Mouse (Mus musculus) MEL (cell line): ENCODE data around the gene Tjp2. TPM values are rescaled to one million over a fixed set of nuclear protein-coding genes. Genes with fewer than 3 reads are reported as not detected.

Experiments
- DNase-seq: peaks from one replicate; pipeline ENCODE4 v3.0.0; 2011; ENCODE audit warnings: low read depth, low spot score
- H3K27ac ChIP-seq: 2 replicates; pipeline ENCODE4 v1.5.1; 2012; ENCODE audit warnings: low read depth, mild to moderate bottlenecking, control low read depth, low read length, moderate library complexity; ENCODE audit not compliant: control insufficient read depth
- H3K27me3 ChIP-seq, 2 experiments: fragments of 150-350 bp in 1 of 2; sonication (generic) in 1 of 2; 2 replicates each; pipeline ENCODE4 v1.6.1; 2012; ENCODE audit warnings: low read length in 2 of 2, mild to moderate bottlenecking in 2 of 2, improper control_type of control experiment in 1 of 2, moderate library complexity in 1 of 2; ENCODE audit not compliant: insufficient read depth in 2 of 2, control insufficient read depth in 1 of 2
- H3K36me3 ChIP-seq, 2 experiments: 2 replicates each; pipeline ENCODE4 v1.6.1; 2012 to 2014; ENCODE audit warnings: low read length in 2 of 2, improper control_type of control experiment in 1 of 2, inconsistent platforms in 1 of 2, mild to moderate bottlenecking in 1 of 2; ENCODE audit not compliant: insufficient read depth in 2 of 2, control insufficient read depth in 1 of 2
- H3K4me1 ChIP-seq, 2 experiments: fragments of 150-350 bp in 1 of 2; sonication (generic) in 1 of 2; 2 replicates each; pipeline ENCODE4 v1.6.1; 2012; ENCODE audit warnings: low read length in 2 of 2, improper control_type of control experiment in 1 of 2, mild to moderate bottlenecking in 1 of 2; ENCODE audit not compliant: insufficient read depth in 2 of 2, control insufficient read depth in 1 of 2
- H3K4me3 ChIP-seq, 2 experiments: fragments of 150-350 bp in 1 of 2; sonication (generic) in 1 of 2; 2 replicates each; pipeline ENCODE4 v1.5.1; 2012; ENCODE audit warnings: low read depth in 2 of 2, low read length in 2 of 2, mild to moderate bottlenecking in 2 of 2, moderate library complexity in 2 of 2, control low read depth in 1 of 2, improper control_type of control experiment in 1 of 2; ENCODE audit not compliant: control insufficient read depth in 1 of 2, insufficient read depth in 1 of 2
- H3K79me2 ChIP-seq: 2 replicates; pipeline ENCODE4 v1.6.1; 2012; ENCODE audit warnings: mild to moderate bottlenecking, low read length, moderate library complexity; ENCODE audit not compliant: control insufficient read depth, poor library complexity, insufficient read depth
- H3K9ac ChIP-seq: 2 replicates; pipeline ENCODE4 v1.6.1; 2012; ENCODE audit warnings: low read depth, mild to moderate bottlenecking, control low read depth, low read length, moderate library complexity; ENCODE audit not compliant: control insufficient read depth, poor library complexity, severe bottlenecking
- H3K9me3 ChIP-seq: fragments of 150-350 bp; sonication (generic); replicated peaks from 2 replicates; pipeline ENCODE4 v1.6.1; 2012; ENCODE audit warnings: mild to moderate bottlenecking, low read length, improper control_type of control experiment, moderate library complexity; ENCODE audit not compliant: insufficient read depth
- CTCF ChIP-seq, 3 experiments: IDR thresholded peaks in 2 of 3; conservative IDR thresholded peaks in 1 of 3; 2 replicates each; pipeline ENCODE4 v1.5.1; 2011 to 2012; ENCODE audit warnings: low read length in 3 of 3, low read depth in 2 of 3, mild to moderate bottlenecking in 2 of 3, improper control_type of control experiment in 1 of 3, inconsistent platforms in 1 of 3, mixed read lengths in 1 of 3, moderate library complexity in 1 of 3; ENCODE audit not compliant: control insufficient read depth in 1 of 3, insufficient read depth in 1 of 3, poor library complexity in 1 of 3, severe bottlenecking in 1 of 3
- E2F4 ChIP-seq: IDR thresholded peaks from 2 replicates; pipeline ENCODE4 v1.6.1; 2011; ENCODE audit warnings: low read depth, low read length, improper control_type of control experiment, borderline replicate concordance
- GABPA ChIP-seq: IDR thresholded peaks from 2 replicates; pipeline ENCODE4 v1.6.1; 2012; ENCODE audit warnings: low read depth, mild to moderate bottlenecking, inconsistent platforms, low read length, improper control_type of control experiment, moderate library complexity
- GATA1 ChIP-seq: IDR thresholded peaks from 2 replicates; pipeline ENCODE4 v1.6.1; 2011; ENCODE audit warnings: low read depth, low read length, improper control_type of control experiment
- HCFC1 ChIP-seq: IDR thresholded peaks from 2 replicates; pipeline ENCODE4 v1.6.1; 2012; ENCODE audit warnings: low read depth, mild to moderate bottlenecking, inconsistent platforms, low read length, improper control_type of control experiment, moderate library complexity
- JUND ChIP-seq: IDR thresholded peaks from 2 replicates; pipeline ENCODE4 v1.6.1; 2011; ENCODE audit warnings: low read depth, mild to moderate bottlenecking, improper control_type of control experiment, low read length
- KAT2A ChIP-seq: conservative IDR thresholded peaks from 2 replicates; pipeline ENCODE4 v1.6.1; 2012; ENCODE audit warnings: low read depth, low read length, improper control_type of control experiment, inconsistent platforms
- MAZ ChIP-seq: IDR thresholded peaks from 2 replicates; pipeline ENCODE4 v1.6.1; 2012; ENCODE audit warnings: low read depth, mild to moderate bottlenecking, inconsistent platforms, low read length, improper control_type of control experiment
- MXI1 ChIP-seq: IDR thresholded peaks from 2 replicates; pipeline ENCODE4 v1.6.1; 2011; ENCODE audit warnings: mild to moderate bottlenecking, low read depth, low read length, improper control_type of control experiment
- MYB ChIP-seq: IDR thresholded peaks from 2 replicates; pipeline ENCODE4 v1.6.1; 2011; ENCODE audit warnings: mild to moderate bottlenecking, low read depth, low read length, improper control_type of control experiment
- MYC ChIP-seq: IDR thresholded peaks from 2 replicates; pipeline ENCODE4 v1.6.1; 2011; ENCODE audit warnings: low read depth, mild to moderate bottlenecking, low read length, improper control_type of control experiment, moderate library complexity
- POLR2A ChIP-seq, 2 experiments: IDR thresholded peaks; 2 replicates each; pipeline ENCODE4 v1.6.1; 2011 to 2012; ENCODE audit warnings: low read length in 2 of 2, mild to moderate bottlenecking in 2 of 2, control low read depth in 1 of 2, improper control_type of control experiment in 1 of 2, low read depth in 1 of 2, moderate library complexity in 1 of 2; ENCODE audit not compliant: control insufficient read depth in 1 of 2, insufficient read depth in 1 of 2, poor library complexity in 1 of 2
- POLR2AphosphoS5 ChIP-seq: IDR thresholded peaks from 2 replicates; pipeline ENCODE4 v1.6.1; 2012; ENCODE audit warnings: low read depth, borderline replicate concordance, mild to moderate bottlenecking, inconsistent platforms, low read length, moderate library complexity, mixed read lengths
- RAD21 ChIP-seq: IDR thresholded peaks from 2 replicates; pipeline ENCODE4 v1.6.1; 2011; ENCODE audit warnings: mild to moderate bottlenecking, low read depth, low read length, improper control_type of control experiment
- RCOR1 ChIP-seq: IDR thresholded peaks from 2 replicates; pipeline ENCODE4 v1.6.1; 2012; ENCODE audit warnings: low read depth, mild to moderate bottlenecking, inconsistent platforms, low read length, improper control_type of control experiment
- SIN3A ChIP-seq: IDR thresholded peaks from 2 replicates; pipeline ENCODE4 v1.6.1; 2012; ENCODE audit warnings: low read length, improper control_type of control experiment, inconsistent platforms
- SMC3 ChIP-seq: IDR thresholded peaks from 2 replicates; pipeline ENCODE4 v1.6.1; 2011; ENCODE audit warnings: low read depth, low read length, improper control_type of control experiment
- TAL1 ChIP-seq: IDR thresholded peaks from 2 replicates; pipeline ENCODE4 v1.6.1; 2012; ENCODE audit warnings: mild to moderate bottlenecking, inconsistent platforms, low read length, moderate library complexity, mixed read lengths
- TCF12 ChIP-seq: IDR thresholded peaks from 2 replicates; pipeline ENCODE4 v1.6.1; 2014; ENCODE audit warnings: low read depth, mild to moderate bottlenecking, inconsistent platforms, low read length, improper control_type of control experiment, moderate library complexity
- UBTF ChIP-seq: IDR thresholded peaks from 2 replicates; pipeline ENCODE4 v1.6.1; 2012; ENCODE audit warnings: low read depth, mild to moderate bottlenecking, inconsistent platforms, low read length, improper control_type of control experiment, moderate library complexity, borderline replicate concordance; ENCODE audit not compliant: insufficient read depth
- USF1 ChIP-seq: IDR thresholded peaks from 2 replicates; pipeline ENCODE4 v1.6.1; 2014; ENCODE audit warnings: low read depth, mild to moderate bottlenecking, inconsistent platforms, low read length, improper control_type of control experiment, moderate library complexity
- ZKSCAN1 ChIP-seq: IDR thresholded peaks from 2 replicates; pipeline ENCODE4 v1.6.1; 2012; ENCODE audit warnings: low read depth, mild to moderate bottlenecking, inconsistent platforms, low read length, improper control_type of control experiment, moderate library complexity
- ZMIZ1 ChIP-seq: IDR thresholded peaks from 2 replicates; pipeline ENCODE4 v1.6.1; 2012; ENCODE audit warnings: low read depth, mild to moderate bottlenecking, inconsistent platforms, low read length, improper control_type of control experiment, moderate library complexity
- ZNF384 ChIP-seq: IDR thresholded peaks from 2 replicates; pipeline ENCODE4 v1.6.1; 2012; ENCODE audit warnings: low read depth, mild to moderate bottlenecking, inconsistent platforms, low read length, improper control_type of control experiment
- polyA plus RNA-seq, 2 experiments: library from polyadenylated mRNA; stranded (reverse) in 1 of 2; unstranded in 1 of 2; fragments of >175 nt in 1 of 2; fragments of >200 nt in 1 of 2; gene quantifications; 2 replicates each; pipeline versions ENCODE4 v1.2.1 to v1.2.4; 2012; ENCODE audit warnings: low replicate concordance in 2 of 2, low read depth in 1 of 2; ENCODE audit not compliant: insufficient read length in 2 of 2, insufficient read depth in 1 of 2, missing spikeins in 1 of 2
- total RNA-seq: library from RNA; depleted of rRNA; stranded (reverse); fragments of 300-350 nt; gene quantifications from 2 replicates; pipeline ENCODE4 v1.2.3, GENCODE M21; 2012

Tjp2 gene
- total and polyA plus RNA-seq, 3 experiments = 3.0 to 8.3 TPM; not detected in 1

GRCm38 (mm10) chr19:24271746-24272426 lies 47.1 kb upstream of the Tjp2 start:
- DNase-seq = peak; percentile 87
- Histone ChIP-seq H3K9ac (no peak overlapping the region), H3K27ac (no peak overlapping the region), H3K79me2 (no peaks in the 10 kb centered on the region), H3K4me1 (peaks cover 2 to 7% of the 10 kb centered on the region in 2 experiments), H3K9me3 (no peaks in the 10 kb centered on the region), H3K36me3 (peaks cover 2 to 8% of the 10 kb centered on the region in 2 experiments), H3K27me3 (no peaks in the 10 kb centered on the region), H3K4me3 (no peak overlapping the region)
- TF ChIP-seq E2F4 (no peak), MXI1 (no peak), GABPA (no peak), GATA1 (no peak), POLR2A (IDR thresholded peaks at IDR 0.05; ENCODE audit: control insufficient read depth in 1 of 2, insufficient read depth in 1 of 2, low read depth in 1 of 2, low read length in 2 of 2, poor library complexity in 1 of 2) (no peak), CTCF (IDR thresholded peaks at IDR 0.05 in 2 of 3, conservative IDR thresholded peaks at IDR 0.05 in 1 of 3; ENCODE audit: control insufficient read depth in 1 of 3, insufficient read depth in 1 of 3, low read depth in 2 of 3, low read length in 3 of 3, poor library complexity in 1 of 3, severe bottlenecking in 1 of 3) (peak; percentile 78 to 85 (median 79)), MYC (0 out of 2 replicates have a peak, but pooled peaks have one; percentile 34), RCOR1 (no peak), RAD21 (peak; percentile 67), POLR2AphosphoS5 (no peak), HCFC1 (no peak), SMC3 (peak; percentile 60), TAL1 (no peak)

DNA sequence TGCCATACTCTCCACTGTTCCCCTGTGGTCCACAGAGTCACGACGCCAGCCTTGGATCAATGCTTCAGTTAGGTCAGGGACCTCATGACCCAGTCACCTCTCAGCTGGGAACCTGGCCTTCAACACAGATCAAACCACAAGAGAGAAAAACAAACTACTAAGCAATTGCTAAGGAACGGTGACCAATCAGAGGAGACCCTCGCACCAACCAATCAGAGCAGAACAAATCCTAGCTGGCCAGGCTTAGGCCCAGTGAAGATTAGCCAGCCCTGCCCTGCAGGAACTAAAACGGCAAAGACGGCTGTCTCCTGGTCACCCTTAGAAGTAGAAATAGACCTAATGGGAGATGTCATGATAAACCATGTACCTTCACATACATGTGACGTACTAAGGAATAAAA lies 46.5 kb upstream of the Tjp2 start:
- H3K79me2 ChIP-seq = no peaks in the 10 kb centered on the region
- H3K4me3 ChIP-seq = no peak overlapping the region
- no peaks in the 10 kb centered on the region for H3K27me3 ChIP-seq
- no peak overlapping the region for H3K9ac ChIP-seq
- H3K27ac ChIP-seq = no peak overlapping the region
- no peaks in the 10 kb centered on the region for H3K9me3 ChIP-seq
- peaks cover 2 to 8% of the 10 kb centered on the region in 2 experiments for H3K36me3 ChIP-seq
- H3K4me1 ChIP-seq = peaks cover 2 to 7% of the 10 kb centered on the region in 2 experiments
- DNase-seq = no peak
- TF ChIP-seq GATA1 (no peak), KAT2A (no peak), JUND (no peak), MYB (no peak), SIN3A (no peak), ZMIZ1 (no peak), HCFC1 (no peak), TCF12 (no peak), MYC (no peak), CTCF (IDR thresholded peaks at IDR 0.05 in 2 of 3, conservative IDR thresholded peaks at IDR 0.05 in 1 of 3; ENCODE audit: control insufficient read depth in 1 of 3, insufficient read depth in 1 of 3, low read depth in 2 of 3, low read length in 3 of 3, poor library complexity in 1 of 3, severe bottlenecking in 1 of 3) (no peak), SMC3 (no peak), POLR2AphosphoS5 (no peak), MAZ (no peak), ZKSCAN1 (no peak), UBTF (no peak), POLR2A (IDR thresholded peaks at IDR 0.05; ENCODE audit: control insufficient read depth in 1 of 2, insufficient read depth in 1 of 2, low read depth in 1 of 2, low read length in 2 of 2, poor library complexity in 1 of 2) (no peak), RCOR1 (no peak), ZNF384 (no peak), USF1 (no peak)
- TF ChIP-seq, all 39 proteins: peak for 0
